Mouse (Mus musculus) thymus, postnatal 10 days (tissue): ENCODE measurements at regions not wholly inside any gene's neighbourhood (a gene's known extent, or its start where the extent isn't known, plus 50 kb on each side); places are given as distances from the start of the nearest gene placed in this dataset.
A peak's percentile ranks its signal among the peaks of the same experiment; 100 is the strongest.

Experiments
- DNase-seq, 2 experiments: peaks; one replicate each; pipeline ENCODE4 v3.0.0; 2021; ENCODE audit warnings: low spot score in 2 of 2

DNA sequence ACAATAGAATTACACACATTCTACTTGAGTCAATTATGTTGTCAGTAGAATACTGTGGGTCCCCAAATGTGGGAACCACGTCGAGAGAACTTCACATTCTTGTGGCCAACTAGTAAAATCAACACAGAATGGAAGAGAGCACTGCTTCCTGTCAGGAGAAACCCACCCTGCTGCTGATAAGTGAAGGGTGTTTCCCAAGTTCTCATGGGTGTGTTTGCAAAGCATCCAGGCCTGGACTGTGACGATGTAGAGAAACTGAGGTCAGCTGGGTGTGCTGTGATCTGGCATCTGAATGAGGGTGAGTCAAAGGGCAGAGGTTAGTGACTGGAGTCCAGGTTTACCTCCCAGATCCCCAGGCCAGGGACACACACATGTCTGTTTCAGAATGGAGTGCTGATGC, 81.7 kb upstream of the Marcks start:
- DNase-seq = no peak

DNA sequence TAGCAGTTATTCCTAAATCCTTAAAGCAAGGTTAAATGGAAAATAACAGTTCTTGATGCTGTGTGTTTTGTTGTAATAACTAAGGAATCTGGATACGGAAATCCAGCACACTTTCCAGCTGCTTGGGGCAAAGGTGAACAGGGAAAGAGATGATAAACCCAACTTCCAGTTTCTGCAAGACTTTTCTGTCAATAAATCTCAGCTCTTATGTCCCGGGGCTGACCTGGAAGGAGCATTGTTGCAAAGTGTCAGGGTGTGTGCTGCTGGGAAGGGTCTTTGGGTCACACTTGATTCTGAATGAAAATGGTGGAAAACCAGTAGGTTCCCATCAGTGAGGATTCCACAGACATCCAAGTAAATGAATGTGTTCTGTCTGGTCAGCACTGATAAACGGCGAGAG, 81.2 kb upstream of the Marcks start:
- DNase-seq = no peak

GRCm38 (mm10) chr10:37219381-37219780, 80.7 kb upstream of the Marcks start:
- no peak for DNase-seq

GRCm38 (mm10) chr10:37214656-37215055, 75.9 kb upstream of the Marcks start:
- DNase-seq = no peak

GRCm38 (mm10) chr10:37212350-37213035, 73.8 kb upstream of the Marcks start:
- DNase-seq = no peak

DNA sequence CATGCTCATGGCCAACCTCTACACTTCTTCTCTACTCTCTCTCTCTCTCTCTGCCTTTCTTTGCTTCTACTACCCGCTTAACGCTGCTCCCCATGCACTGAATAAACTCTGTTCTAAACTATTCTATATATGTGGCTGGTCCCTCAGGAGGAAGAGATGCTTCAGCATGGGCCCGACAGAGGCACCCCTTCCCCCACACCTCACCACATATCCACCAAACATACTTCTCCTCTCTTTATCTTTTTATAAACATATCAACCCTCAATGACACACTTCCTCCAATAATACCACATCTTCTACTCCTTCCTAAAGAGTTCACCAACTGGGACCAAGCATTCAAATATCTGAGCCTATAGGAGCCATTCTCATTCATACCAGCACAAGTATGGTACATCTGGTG, 72.6 kb upstream of the Marcks start:
- no peak for DNase-seq

GRCm38 (mm10) chr10:37210223-37210622, 71.5 kb upstream of the Marcks start:
- no peak for DNase-seq

GRCm38 (mm10) chr10:37206986-37207385, 68.3 kb upstream of the Marcks start:
- DNase-seq = no peak

DNA sequence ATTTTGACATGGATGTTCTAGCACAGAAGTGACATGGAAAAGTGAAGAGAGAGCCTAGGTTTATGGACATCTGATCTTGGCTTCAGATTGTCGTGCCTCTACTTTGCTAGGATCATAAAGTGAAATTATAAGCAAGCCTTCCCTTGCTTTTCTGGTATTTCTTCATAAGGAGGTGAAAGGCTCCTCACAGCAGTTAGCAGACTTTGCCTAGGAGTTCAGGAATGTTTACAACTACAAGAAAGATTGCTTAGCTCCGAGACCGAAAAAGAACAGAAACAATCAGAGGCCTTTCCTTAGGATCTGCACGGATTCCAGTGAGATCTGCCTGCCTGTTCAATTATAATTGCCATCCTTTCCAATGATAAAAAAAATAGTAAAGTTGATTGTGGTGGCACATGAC, 67.8 kb upstream of the Marcks start:
- no peak for DNase-seq

DNA sequence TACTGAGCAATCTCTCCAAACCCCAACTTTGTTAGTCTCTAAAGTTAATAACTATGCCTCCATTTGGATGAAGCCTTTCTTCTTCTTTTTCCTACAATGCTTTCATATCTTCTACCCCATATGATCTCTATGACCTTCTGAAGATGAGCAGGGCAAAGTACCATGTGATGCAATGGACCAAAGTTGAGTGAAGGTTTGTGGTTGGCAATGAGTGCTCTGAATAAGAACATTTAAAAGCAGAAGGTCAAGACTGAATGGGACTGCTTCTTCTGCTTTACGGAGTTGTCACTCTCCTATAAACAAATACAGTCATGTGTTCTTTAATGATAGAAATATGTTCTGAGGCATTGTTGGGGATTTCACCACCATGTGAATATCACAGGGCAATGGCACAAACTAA, 65.0 kb upstream of the Marcks start:
- no peak for DNase-seq

GRCm38 (mm10) chr10:37194798-37195453, 56.2 kb upstream of the Marcks start:
- DNase-seq = peak; percentile 39 to 51

GRCm38 (mm10) chr10:37194131-37194797, 55.5 kb upstream of the Marcks start:
- peak in 1 of 2 experiments; percentile 7 for DNase-seq

- peak in 1 of 2 experiments; percentile 33 for DNase-seq
Measured at GRCm38 (mm10) chr10:37192661-37193060, 53.9 kb upstream of the Marcks start.

- no peak for DNase-seq
Measured at GRCm38 (mm10) chr10:37190092-37190491, 51.4 kb upstream of the Marcks start.
